Mouse (Mus musculus) testis, adult 2 months (tissue): Measurements from ENCODE around the gene 2200002D01Rik. TPM values are rescaled to one million over a fixed set of nuclear protein-coding genes. Genes with fewer than 3 reads are reported as not detected.

Experiments used
- H3K27ac ChIP-seq: fragments of 200-500 bp; 2 replicates; pipeline ENCODE4 v1.5.1; 2012; ENCODE audit warnings: low read depth, low read length; ENCODE audit not compliant: control insufficient read depth, insufficient read depth
- H3K27me3 ChIP-seq: fragments of 200-500 bp; 2 replicates; pipeline ENCODE4 v1.6.1; 2012; ENCODE audit warnings: mild to moderate bottlenecking, low read length, moderate library complexity; ENCODE audit not compliant: control insufficient read depth, insufficient read depth
- H3K36me3 ChIP-seq: fragments of 200-500 bp; 2 replicates; pipeline ENCODE4 v1.6.1; 2012; ENCODE audit warnings: mild to moderate bottlenecking, low read length; ENCODE audit not compliant: control insufficient read depth, insufficient read depth
- H3K4me1 ChIP-seq: fragments of 200-500 bp; 2 replicates; pipeline ENCODE4 v1.6.1; 2012; ENCODE audit warnings: low read length; ENCODE audit not compliant: control insufficient read depth, insufficient read depth
- H3K4me3 ChIP-seq: fragments of 200-500 bp; 2 replicates; pipeline ENCODE4 v1.5.1; 2012; ENCODE audit warnings: low read depth, mild to moderate bottlenecking, low read length, moderate library complexity, mixed read lengths; ENCODE audit not compliant: control insufficient read depth
- CTCF ChIP-seq: fragments of 200-500 bp; IDR thresholded peaks from 2 replicates; pipeline ENCODE4 v1.5.1; 2012; ENCODE audit warnings: low read depth, mild to moderate bottlenecking, inconsistent platforms, low read length, moderate library complexity; ENCODE audit not compliant: control insufficient read depth, insufficient read depth, insufficient replicate concordance
- POLR2A ChIP-seq: fragments of 200-500 bp; IDR thresholded peaks from 2 replicates; pipeline ENCODE4 v1.6.1; 2012; ENCODE audit warnings: low read depth, mild to moderate bottlenecking, inconsistent platforms, low read length, moderate library complexity; ENCODE audit not compliant: control insufficient read depth
- polyA plus RNA-seq: library from polyadenylated mRNA; depleted of rRNA; stranded (reverse); fragments of >200 nt; gene quantifications from 2 replicates; pipeline ENCODE4 v1.2.3, GENCODE M21; 2012

2200002D01Rik gene
- polyA plus RNA-seq, 1 experiment = 0.15 TPM

DNA sequence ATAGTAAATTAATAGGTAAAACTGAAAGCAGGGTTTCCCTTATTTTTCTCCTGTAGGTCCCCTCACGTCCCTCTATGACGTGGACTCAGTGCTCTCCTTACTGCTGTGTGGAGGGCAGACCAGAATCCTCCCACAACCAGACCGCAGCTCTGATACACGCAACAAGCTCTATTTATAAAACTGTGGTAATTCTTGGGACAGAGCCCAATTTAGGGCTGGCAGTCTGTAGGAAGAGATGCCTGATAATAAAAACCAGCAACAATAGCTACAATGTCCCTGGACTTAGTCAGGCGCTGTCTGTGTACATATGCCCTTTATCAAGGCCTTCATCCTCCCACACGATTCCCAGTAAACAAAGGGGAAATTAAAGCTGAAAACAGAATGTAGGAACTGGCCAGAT is 14.5 kb downstream of the 2200002D01Rik start:
- Histone ChIP-seq H3K27me3 (no peaks in the 10 kb centered on the region), H3K4me3 (no peak overlapping the region), H3K4me1 (peaks cover 5% of the 10 kb centered on the region), H3K27ac (peak overlapping the region; percentile 7; the same call in 1 of the 2 replicates), H3K36me3 (no peaks in the 10 kb centered on the region)
- TF ChIP-seq CTCF (no peak), POLR2A (no peak)

DNA sequence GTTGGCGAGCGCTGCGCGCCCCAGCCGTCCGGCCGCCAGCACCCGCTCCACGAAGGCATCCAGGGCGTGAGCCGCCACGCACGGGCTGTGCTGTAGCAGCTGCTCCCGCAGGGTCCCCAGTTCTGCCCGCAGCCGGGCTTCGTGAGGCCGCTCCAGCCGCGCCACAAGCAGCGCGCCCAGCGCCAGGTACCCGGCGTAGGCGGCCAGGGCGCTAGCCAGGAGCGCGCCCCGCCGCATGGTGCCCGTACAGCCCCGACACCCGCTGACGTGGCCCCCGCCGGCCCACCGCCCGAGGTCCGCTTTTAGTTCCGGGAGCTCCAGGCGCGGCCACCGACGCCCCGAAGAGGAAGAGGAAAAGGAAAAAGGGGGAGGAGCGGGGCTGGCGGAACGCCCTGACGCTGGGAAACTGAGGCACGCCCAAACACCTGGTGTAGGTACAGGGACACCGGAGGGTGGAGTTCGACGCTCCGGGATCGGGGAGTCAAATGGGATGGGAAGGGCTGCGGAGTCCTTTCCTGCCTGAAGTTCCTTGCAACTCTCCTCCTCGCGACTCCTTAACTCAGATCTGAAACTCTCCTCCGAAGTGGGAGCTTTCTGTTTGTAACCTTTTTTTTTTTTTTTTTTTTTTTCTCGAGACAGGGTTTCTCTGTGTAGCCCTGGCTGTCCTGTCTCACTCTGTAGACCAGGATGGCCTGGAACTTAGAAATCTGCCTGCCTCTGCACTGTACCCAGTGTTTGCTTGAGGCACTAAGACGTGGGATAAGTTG is 15.8 kb downstream of the 2200002D01Rik start, which contains the start of gene Kcnk6:
Gene Kcnk6, minus strand, starts transcription at position 269 of the 767 bp plus-strand sequence.
- Histone ChIP-seq H3K4me3 (peak within 1 kb of the TSS; percentile 59), H3K27ac (peak within 1 kb of the TSS; percentile 12), H3K4me1 (no peaks in the 10 kb centered on the region; the same call in 1 of the 2 replicates), H3K27me3 (no peaks in the 10 kb centered on the region), H3K36me3 (no peaks in the 10 kb centered on the region)
- no peak for TF ChIP-seq CTCF

DNA sequence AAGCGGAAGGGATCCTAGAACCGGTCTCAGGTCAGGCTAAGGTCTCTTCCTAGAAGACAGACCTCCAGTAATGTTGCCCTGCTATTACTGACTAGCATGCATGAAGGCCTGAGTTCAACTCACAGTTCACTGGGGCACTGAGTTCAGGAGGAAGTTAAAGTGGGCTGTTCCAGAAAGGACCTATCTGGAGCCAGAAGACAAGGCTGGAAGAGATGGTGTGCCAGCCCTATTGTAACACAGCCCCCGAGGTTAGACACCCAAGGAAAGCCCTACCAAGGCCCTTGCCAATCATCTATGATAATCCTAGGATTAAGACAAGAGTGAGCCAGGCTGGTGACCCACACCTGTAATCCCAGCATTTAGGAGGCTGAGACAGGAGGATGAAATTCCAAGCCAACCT is 16.7 kb downstream of the 2200002D01Rik start:
- Histone ChIP-seq H3K4me3 (no peak overlapping the region), H3K27me3 (no peaks in the 10 kb centered on the region), H3K27ac (no peak overlapping the region), H3K36me3 (no peaks in the 10 kb centered on the region), H3K4me1 (no peaks in the 10 kb centered on the region; the same call in 1 of the 2 replicates)
- TF ChIP-seq POLR2A (no peak), CTCF (no peak)

DNA sequence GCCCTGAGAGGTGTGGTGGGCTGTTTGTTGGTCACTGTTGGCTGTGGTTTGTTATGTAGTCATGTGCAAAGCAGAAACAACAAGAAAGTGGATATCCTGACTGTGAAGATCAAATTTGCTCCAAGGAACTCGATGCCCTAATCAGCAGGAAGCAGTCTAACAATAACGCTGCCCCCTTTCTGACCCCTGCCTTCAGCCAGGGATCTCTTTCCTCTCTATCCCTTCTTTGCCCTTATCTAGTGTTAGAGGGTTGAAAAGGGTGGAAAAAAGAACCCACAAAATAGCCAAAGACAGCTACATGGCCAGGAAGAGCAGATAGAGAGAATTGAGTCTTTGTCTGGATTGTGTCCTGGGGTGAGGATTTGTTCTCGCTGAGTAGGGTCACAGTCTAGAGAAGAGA is 17.7 kb downstream of the 2200002D01Rik start:
- no peak overlapping the region for H3K4me3 ChIP-seq
- H3K4me1 ChIP-seq = peaks cover 4% of the 10 kb centered on the region
- no peak overlapping the region for H3K27ac ChIP-seq
- TF ChIP-seq CTCF (no peak), POLR2A (no peak)
- H3K27me3 ChIP-seq = no peaks in the 10 kb centered on the region
- no peaks in the 10 kb centered on the region for H3K36me3 ChIP-seq

DNA sequence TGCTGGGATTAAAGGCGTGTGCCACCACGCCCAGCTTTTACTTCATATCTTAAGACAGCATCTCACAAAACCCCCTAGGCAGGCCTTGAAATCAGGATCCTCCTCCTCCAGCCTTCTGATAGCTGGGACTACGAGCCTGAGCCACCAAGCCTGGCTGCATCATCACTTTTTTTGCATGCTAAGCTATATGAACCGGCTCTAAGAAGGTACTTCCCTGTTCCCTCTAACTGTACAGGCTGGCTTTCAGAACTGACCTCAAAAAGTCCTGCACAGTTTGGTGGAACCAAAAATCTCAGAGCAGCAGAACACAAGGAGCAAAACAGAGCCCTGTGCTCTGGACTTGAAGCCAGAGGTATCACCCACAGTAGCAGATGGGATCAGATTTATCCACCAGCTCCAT is 20.1 kb downstream of the 2200002D01Rik start:
- TF ChIP-seq POLR2A = no peak
- TF ChIP-seq CTCF = no peak
- H3K27me3 ChIP-seq = no peaks in the 10 kb centered on the region
- H3K4me1 ChIP-seq = peaks cover 13% of the 10 kb centered on the region
- H3K27ac ChIP-seq = no peak overlapping the region
- H3K36me3 ChIP-seq = no peaks in the 10 kb centered on the region
- H3K4me3 ChIP-seq = no peak overlapping the region

DNA sequence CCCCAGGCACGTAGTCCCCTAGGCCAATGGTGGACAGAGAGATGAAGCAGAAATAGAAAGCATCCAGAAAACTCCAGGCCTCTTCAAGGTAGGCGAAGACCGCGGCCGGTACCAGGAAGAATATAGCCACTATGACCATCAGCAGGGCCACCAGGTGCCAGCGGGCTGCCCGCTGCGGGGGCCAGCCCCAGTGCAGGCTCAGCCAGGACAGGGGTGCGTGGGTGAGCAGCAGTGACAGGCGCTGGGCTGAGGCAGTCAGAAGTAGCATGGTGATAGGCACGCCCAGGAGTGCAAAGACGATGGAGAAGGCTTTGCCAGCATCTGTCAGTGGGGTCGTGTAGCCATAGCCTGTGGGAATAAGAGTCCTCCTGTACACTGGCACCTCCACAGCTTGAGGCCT is 22.7 kb downstream of the 2200002D01Rik start:
- H3K27me3 ChIP-seq = no peaks in the 10 kb centered on the region
- H3K4me3 ChIP-seq = peak overlapping the region; percentile 13
- TF ChIP-seq POLR2A (no peak), CTCF (no peak)
- H3K27ac ChIP-seq = no peak overlapping the region
- peaks cover 13% of the 10 kb centered on the region for H3K4me1 ChIP-seq
- H3K36me3 ChIP-seq = no peaks in the 10 kb centered on the region

DNA sequence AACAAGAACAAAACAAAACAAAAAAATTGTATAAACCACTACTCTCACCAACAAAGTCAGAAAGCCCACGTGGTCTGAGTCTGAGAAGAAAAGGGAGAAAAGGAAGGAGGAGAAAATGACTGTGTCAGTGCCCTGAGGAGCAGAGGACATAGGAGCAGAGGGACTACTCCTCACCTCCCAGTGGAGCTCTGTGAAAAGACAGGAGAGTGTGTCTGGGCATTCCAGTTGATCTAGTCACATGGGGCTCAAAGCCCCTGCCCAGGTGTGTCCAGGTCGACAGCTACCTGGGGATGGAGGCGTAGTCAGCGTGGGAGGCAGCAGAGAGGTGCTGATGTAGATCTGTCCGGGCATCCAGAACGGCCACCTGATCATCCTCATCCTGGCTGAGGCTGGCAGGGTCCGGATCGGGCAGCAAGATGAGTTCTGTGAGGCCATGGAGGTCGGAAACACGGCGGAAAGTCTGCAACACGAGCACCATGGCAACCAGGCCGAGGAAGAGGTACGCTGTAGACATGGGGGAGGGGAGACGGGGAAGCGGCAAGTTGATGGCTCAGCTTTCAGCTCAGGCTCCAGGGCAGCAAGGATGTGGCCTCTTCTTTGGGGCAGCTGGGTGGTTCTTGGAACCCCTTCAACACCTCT is 23.4 kb downstream of the 2200002D01Rik start:
- TF ChIP-seq POLR2A = no peak
- no peak for TF ChIP-seq CTCF
- Histone ChIP-seq H3K4me3 (peak overlapping the region; percentile 13), H3K27ac (no peak overlapping the region)

More for the DNA sequence above, 23.4 kb downstream of the 2200002D01Rik start:
- Histone ChIP-seq H3K27me3 (no peaks in the 10 kb centered on the region), H3K36me3 (no peaks in the 10 kb centered on the region), H3K4me1 (peaks cover 13% of the 10 kb centered on the region)
